Mouse (Mus musculus) liver, embryonic 14.5 days (tissue): Measurements from ENCODE around the gene Sh3rf1. TPM values are rescaled to one million over a fixed set of nuclear protein-coding genes. Genes with fewer than 3 reads are reported as not detected.

Source experiments
- ATAC-seq: fragments of 200-750 bp; cut with Nextera tagmentation; 2 replicates; pipeline ENCODE4 v1.8.0; 2017; ENCODE audit warnings: moderate number of reproducible peaks, mild to moderate bottlenecking, moderate library complexity; ENCODE audit not compliant: insufficient read depth
- DNase-seq, 3 experiments: peaks; one replicate each; pipeline ENCODE4 v3.0.0-alpha.2; 2012 to 2013; ENCODE audit warnings: low read depth in 3 of 3, low spot score in 3 of 3
- H3K27ac ChIP-seq: fragments of 300-500 bp; sonication (generic); 2 replicates; pipeline ENCODE4 v1.5.1; 2014; ENCODE audit warnings: moderate library complexity, mild to moderate bottlenecking, control low read depth, inconsistent platforms
- H3K27me3 ChIP-seq: fragments of 300-500 bp; sonication (generic); 2 replicates; pipeline ENCODE4 v1.6.1; 2014; ENCODE audit warnings: mild to moderate bottlenecking, low read length, moderate library complexity; ENCODE audit not compliant: control insufficient read depth, insufficient read depth
- H3K36me3 ChIP-seq: fragments of 300-500 bp; sonication (generic); replicated peaks from 2 replicates; pipeline ENCODE4 v1.6.1; 2014; ENCODE audit warnings: low read depth; ENCODE audit not compliant: control insufficient read depth, insufficient read depth
- H3K4me1 ChIP-seq, 2 experiments: fragments of 200-500 bp in 1 of 2; fragments of 300-500 bp in 1 of 2; sonication (generic) in 1 of 2; replicated peaks; 2 replicates each; pipeline ENCODE4 v1.6.1; 2012 to 2014; ENCODE audit warnings: antibody characterized with exemption in 1 of 2, inconsistent platforms in 1 of 2, low read length in 1 of 2; ENCODE audit not compliant: control insufficient read depth in 2 of 2, insufficient read depth in 2 of 2
- H3K4me2 ChIP-seq: fragments of 300-500 bp; sonication (generic); 2 replicates; pipeline ENCODE4 v1.6.1; 2014; ENCODE audit warnings: low read depth, mild to moderate bottlenecking, control low read depth, moderate library complexity
- H3K4me3 ChIP-seq, 2 experiments: fragments of 200-500 bp in 1 of 2; fragments of 300-500 bp in 1 of 2; sonication (generic) in 1 of 2; 2 replicates each; pipeline ENCODE4 v1.5.1; 2012 to 2014; ENCODE audit warnings: low read depth in 2 of 2, low read length in 2 of 2, mild to moderate bottlenecking in 2 of 2, control low read depth in 1 of 2, inconsistent platforms in 1 of 2, moderate library complexity in 1 of 2; ENCODE audit not compliant: insufficient read depth in 1 of 2
- H3K9ac ChIP-seq: fragments of 300-500 bp; sonication (generic); replicated peaks from 2 replicates; pipeline ENCODE4 v1.6.1; 2014; ENCODE audit warnings: mild to moderate bottlenecking, control low read depth, moderate library complexity
- H3K9me3 ChIP-seq: fragments of 300-500 bp; sonication (generic); 2 replicates; pipeline ENCODE4 v1.6.1; 2016; ENCODE audit warnings: low read length, mixed read lengths; ENCODE audit not compliant: control insufficient read depth
- CTCF ChIP-seq: IDR thresholded peaks from 2 replicates; pipeline ENCODE4 v1.5.1; 2016; ENCODE audit warnings: antibody characterized with exemption, low read depth, control low read depth
- EP300 ChIP-seq: IDR thresholded peaks from 2 replicates; pipeline ENCODE4 v1.6.1; 2016; ENCODE audit warnings: antibody characterized with exemption, low read depth
- WGBS: fragments of 180-500 bp; shearing (Covaris S2); extraction: QIAGEN DNeasy Blood & Tissue Kit; methylation state at CpG from one replicate; pipeline ENCODE4 v1.1.7; 2014; ENCODE audit not compliant: insufficient replicate concordance; 5-methylcytosine and 5-hydroxymethylcytosine counted together
- polyA plus RNA-seq, 2 experiments: library from polyadenylated mRNA; depleted of rRNA in 1 of 2; stranded (reverse) in 1 of 2; unstranded in 1 of 2; fragments of >200 nt; fragmentation: Nextera tagmentation in 1 of 2; extraction: Ambion mirVana in 1 of 2; gene quantifications; 2 replicates each; pipeline versions ENCODE4 v1.2.1 to v1.2.3; 2012 to 2014

The Sh3rf1 gene
- polyA plus RNA-seq, 2 experiments: 0.61 to 0.85 TPM

DNA sequence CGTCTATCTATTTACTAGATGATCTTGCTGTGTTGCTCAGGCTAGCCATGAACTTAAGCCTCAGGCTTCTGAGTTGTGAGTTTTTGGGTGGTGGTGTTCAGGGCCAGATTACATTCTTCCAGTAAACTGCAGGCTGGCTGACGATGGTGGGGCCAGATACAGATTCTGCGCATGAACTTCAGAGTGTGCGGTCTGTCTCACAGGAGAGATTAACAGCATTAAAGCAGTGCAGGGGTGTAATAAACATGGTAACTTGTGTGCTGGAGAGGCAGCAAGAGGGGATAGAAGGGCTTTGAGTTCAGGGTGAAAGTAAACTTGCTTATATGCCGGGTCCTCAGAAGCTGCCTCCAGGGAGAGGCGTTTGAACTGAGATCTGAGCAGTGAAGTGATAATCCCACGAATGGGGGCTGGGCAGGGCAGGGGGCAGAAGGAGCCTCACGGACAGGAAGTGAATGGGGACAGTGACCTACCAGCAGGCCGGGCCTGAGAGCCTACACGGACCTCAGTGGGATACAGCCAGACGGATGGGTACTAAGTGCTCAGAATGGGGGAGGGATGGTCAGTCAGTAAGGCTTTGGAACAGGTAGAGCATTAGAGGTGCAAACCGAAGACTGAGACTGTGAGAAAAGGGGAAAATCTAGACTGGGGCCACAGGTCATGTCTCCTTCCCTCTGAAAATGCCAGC, 6.0 kb downstream of the Sh3rf1 start:
- H3K9me3 ChIP-seq: no peaks in the 10 kb centered on the region
- no peak overlapping the region for H3K4me3 ChIP-seq
- 53% methylated on average over 12 of the region's 12 CpGs for WGBS
- ATAC-seq (no peak), DNase-seq (no peak)
- H3K27ac ChIP-seq: no peak overlapping the region
- no peaks in the 10 kb centered on the region for H3K36me3 ChIP-seq
- peaks cover 5% of the 10 kb centered on the region for H3K27me3 ChIP-seq
- TF ChIP-seq EP300: no peak
- TF ChIP-seq CTCF: no peak
- H3K4me1 ChIP-seq: no peaks in the 10 kb centered on the region
- H3K4me2 ChIP-seq: no peak overlapping the region
- no peak overlapping the region for H3K9ac ChIP-seq

DNA sequence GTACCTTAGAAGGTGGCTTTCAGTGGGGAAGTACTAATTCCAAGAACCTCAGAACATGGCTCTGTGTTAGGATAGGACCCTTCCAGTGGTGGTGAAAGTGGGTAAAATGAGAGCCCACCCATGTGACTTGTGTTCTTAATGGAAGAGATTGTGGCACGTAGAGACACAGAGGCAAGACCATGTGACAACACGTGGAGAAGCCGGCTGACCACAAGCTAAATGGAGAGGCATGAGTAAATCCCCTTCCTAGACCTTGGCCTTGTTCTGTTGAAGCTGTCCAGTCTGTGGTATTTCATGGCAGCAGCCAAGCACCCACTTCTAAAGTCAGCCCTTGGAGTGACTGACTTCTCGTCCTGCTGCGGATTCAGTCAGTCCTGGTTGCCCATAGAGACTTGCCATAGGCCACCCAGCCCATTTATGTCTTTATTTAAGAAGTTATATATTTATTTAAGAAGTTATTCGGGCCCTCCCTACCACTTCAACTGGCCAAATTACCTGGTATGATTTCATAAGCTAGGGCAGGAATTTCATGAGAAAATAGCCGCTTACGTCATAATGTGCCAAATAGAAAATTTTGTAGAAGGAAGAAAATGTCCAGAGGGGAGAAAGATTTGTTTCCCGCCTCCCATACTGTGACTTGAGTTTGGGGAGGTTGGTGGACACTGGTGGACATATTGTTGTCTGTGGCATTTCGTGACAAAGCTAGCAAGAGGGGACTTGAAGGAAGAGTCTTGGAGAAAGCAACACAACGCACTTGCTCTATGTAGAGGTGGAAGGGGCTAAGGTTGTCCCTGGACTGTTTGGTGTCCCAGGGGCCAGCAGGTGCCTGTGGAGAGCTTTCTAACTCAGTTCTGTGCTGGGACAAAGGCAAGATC, 7.4 kb downstream of the Sh3rf1 start:
- no peaks in the 10 kb centered on the region for H3K36me3 ChIP-seq
- H3K27ac ChIP-seq: no peak overlapping the region
- H3K9ac ChIP-seq: no peak overlapping the region
- 0 out of 4 replicates have a peak, but pooled peaks cover 0 to 1% of the 10 kb centered on the region in 2 experiments for H3K4me1 ChIP-seq
- TF ChIP-seq EP300: no peak
- TF ChIP-seq CTCF: no peak
- no peaks in the 10 kb centered on the region for H3K9me3 ChIP-seq
- H3K27me3 ChIP-seq: no peaks in the 10 kb centered on the region
- 74% methylated on average over 11 of the region's 11 CpGs for WGBS
- H3K4me3 ChIP-seq: no peak overlapping the region
- ATAC-seq (no peak), DNase-seq (no peak)
- no peak overlapping the region for H3K4me2 ChIP-seq

DNA sequence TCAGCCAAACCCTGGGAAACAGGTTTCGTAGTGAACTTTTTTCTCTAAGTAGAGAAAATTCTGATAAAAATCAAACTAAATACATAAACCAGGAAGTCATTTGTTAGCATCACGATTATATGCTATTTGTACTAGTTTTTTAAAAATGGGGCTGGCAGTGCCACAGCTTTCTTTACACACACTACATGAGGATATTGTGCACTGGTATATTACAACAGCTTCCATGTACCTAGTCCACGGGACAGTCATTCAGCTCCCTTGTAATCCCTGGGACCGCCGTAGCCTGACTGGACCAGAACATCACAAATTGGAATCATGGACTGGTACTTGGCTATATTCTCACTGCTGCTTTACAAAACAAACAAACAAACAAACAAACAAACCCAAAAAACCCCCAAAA, 11.8 kb downstream of the Sh3rf1 start:
- ATAC-seq (no peak), DNase-seq (no peak)
- Histone ChIP-seq H3K4me3 (no peak overlapping the region), H3K4me2 (no peak overlapping the region), H3K9me3 (no peaks in the 10 kb centered on the region), H3K9ac (no peak overlapping the region), H3K4me1 (peaks cover 0 to 5% of the 10 kb centered on the region in 2 experiments; a peak in 1 of 4 replicates), H3K27ac (no peak overlapping the region), H3K36me3 (no peaks in the 10 kb centered on the region), H3K27me3 (no peaks in the 10 kb centered on the region)
- 78% methylated on average over 5 of the region's 5 CpGs for WGBS
- no peak for TF ChIP-seq CTCF
- TF ChIP-seq EP300: no peak

DNA sequence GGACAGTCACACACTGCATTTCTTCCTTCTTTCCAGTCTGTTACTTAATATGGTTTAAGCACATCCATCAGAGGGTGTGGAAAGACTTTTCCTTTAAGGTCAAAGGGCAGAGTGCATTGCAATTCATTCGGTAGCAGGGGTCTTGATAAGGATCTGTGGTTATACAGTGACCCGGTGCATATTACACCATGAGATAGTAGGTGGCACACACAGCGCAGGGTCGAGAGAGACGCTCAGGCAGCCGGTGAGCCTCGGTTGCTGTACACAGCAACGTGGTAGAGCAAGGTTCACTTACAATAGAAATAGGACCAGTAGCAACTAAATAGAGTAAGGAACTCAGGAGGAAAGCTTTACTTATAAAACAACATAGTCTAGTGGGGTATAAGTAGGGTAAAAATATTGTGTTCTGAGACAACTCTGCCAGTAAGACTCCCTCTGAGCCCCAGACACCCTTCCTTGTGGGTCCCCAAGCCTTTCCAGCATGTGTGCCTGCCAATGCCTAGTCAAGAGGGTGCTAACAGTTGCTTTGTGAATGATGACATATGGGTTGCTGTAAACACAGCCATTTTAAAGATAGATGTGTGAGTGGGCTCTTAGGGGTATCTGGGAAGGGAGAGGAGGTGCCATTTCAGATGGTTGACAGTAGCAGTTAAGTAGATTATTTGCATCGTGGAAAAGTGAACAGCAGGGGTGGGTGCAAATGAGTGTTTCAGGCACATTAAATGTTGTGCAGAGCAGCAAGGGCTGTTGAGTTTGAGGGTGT, 13.0 kb downstream of the Sh3rf1 start:
- DNase-seq (no peak), ATAC-seq (peak; percentile 47; the same call in 1 of the 2 replicates)
- H3K9ac ChIP-seq: no peak overlapping the region
- H3K36me3 ChIP-seq: no peaks in the 10 kb centered on the region
- H3K4me1 ChIP-seq: peaks cover 0 to 5% of the 10 kb centered on the region in 2 experiments; a peak in 1 of 4 replicates
- no peak overlapping the region for H3K27ac ChIP-seq
- no peaks in the 10 kb centered on the region for H3K9me3 ChIP-seq
- H3K4me2 ChIP-seq: no peak overlapping the region
- no peaks in the 10 kb centered on the region for H3K27me3 ChIP-seq
- 32% methylated on average over 9 of the region's 9 CpGs for WGBS
- no peak overlapping the region for H3K4me3 ChIP-seq
- TF ChIP-seq EP300 (no peak), CTCF (no peak)
